Mouse (Mus musculus) cortical plate, adult 2 months (tissue): ENCODE data around the gene Arpin.

ENCODE experiments used
- CTCF ChIP-seq: fragments of 200-500 bp; IDR thresholded peaks from 2 replicates; pipeline ENCODE4 v1.5.1; 2011; ENCODE audit warnings: mild to moderate bottlenecking, control low read depth, low read length; ENCODE audit not compliant: insufficient read depth; ENCODE audit errors: extremely low read depth
- POLR2A ChIP-seq: fragments of 200-500 bp; IDR thresholded peaks from 2 replicates; pipeline ENCODE4 v1.6.1; 2011; ENCODE audit warnings: mild to moderate bottlenecking, low read length, control low read depth; ENCODE audit not compliant: insufficient read depth; ENCODE audit errors: extremely low read depth

DNA sequence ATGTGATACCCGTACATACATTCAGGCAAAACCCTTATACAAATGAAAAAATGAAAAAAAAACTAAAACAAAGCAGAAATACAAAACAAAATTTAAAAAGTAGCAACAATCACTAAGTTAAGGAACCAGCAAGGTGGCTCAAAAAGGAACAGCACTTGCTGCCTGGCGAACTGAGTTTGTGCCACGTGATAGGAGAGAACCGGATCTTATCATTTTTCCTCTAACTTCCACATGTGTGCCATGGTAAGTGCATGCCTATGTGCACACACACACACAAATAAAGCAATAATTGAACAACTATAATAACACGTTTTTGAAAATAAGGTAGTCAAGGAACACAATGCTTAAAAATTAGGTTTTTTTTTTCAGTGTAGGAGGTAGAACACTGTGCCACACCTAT is 37.0 kb upstream of the Arpin start:
- TF ChIP-seq CTCF (no peak), POLR2A (no peak)
